Mouse (Mus musculus): ENCODE results near the gene Acox3.

DNA sequence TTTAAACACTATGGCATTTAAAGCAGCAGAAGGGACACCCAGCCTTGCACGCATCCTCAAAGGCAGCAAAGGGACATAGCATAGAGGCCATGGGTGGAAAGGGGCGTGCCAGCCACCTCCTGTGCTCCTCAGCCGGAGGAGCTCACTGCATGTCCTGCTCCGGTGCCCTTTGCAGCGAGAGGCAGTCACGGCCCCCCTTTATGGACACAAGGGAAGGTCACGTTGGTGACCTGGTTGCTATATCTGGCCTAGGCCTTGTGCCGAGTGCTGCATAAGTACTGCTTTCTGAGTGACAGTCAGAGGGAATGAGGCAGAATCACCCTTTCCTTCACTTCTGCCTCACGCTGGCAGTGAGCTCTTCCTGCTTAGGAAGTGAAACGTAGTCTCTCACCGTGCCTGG lies 17.4 kb downstream of the Acox3 start:
- TF ChIP-seq CTCF (conservative IDR thresholded peaks at IDR 0.05; ENCODE audit: insufficient read depth, insufficient read length, low read depth, low read length) (no peak), POLR2A (IDR thresholded peaks at IDR 0.05; ENCODE audit: low read depth, low read length) (no peak)
